Mouse (Mus musculus) olfactory bulb, adult 2 months (tissue): ENCODE results near the gene Sdr9c7.

Experiments
- CTCF ChIP-seq: fragments of 200-500 bp; IDR thresholded peaks from 2 replicates; pipeline ENCODE4 v1.5.1; 2012; ENCODE audit warnings: low read depth, mild to moderate bottlenecking, low read length, moderate library complexity; ENCODE audit not compliant: insufficient read depth
- POLR2A ChIP-seq: fragments of 200-500 bp; IDR thresholded peaks from 2 replicates; pipeline ENCODE4 v1.6.1; 2012; ENCODE audit warnings: mild to moderate bottlenecking, low read depth, low read length, moderate library complexity; ENCODE audit not compliant: insufficient read depth

DNA sequence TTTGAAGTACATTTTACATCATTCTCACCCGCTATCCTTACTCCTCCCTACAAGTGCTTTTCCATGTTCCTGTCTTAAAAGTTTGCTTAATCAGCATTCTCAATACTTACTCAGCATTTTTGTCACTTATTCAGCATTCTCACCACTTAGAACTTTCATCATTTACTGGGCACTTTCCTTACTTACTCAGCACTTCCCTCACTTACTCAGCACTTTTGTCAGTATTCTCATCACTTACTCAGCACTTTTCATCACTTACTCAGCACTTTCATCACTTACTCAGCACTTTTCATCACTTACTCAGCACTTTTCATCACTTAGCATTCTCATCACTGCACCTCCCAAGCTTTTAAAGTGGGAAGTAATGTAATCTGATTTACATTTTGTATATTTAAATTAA, 17.3 kb downstream of the Sdr9c7 start:
- TF ChIP-seq CTCF (no peak), POLR2A (no peak)
